Mouse (Mus musculus) myocyte (in vitro differentiated cells): ENCODE data around the gene Itga3. TPM values are rescaled to one million over a fixed set of nuclear protein-coding genes. Genes with fewer than 3 reads are reported as not detected.

ENCODE experiments used
- H3K27me3 ChIP-seq: one replicate; pipeline ENCODE4 v1.6.1; 2011; ENCODE audit not compliant: control insufficient read depth, insufficient read depth, insufficient read length
- H3K36me3 ChIP-seq: one replicate; pipeline ENCODE4 v1.6.1; 2011; ENCODE audit not compliant: control insufficient read depth, insufficient read depth
- H3K4me2 ChIP-seq: one replicate; pipeline ENCODE4 v1.6.1; 2011; ENCODE audit warnings: low read depth, control low read depth
- H3K4me3 ChIP-seq: one replicate; pipeline ENCODE4 v1.5.1; 2011; ENCODE audit warnings: mild to moderate bottlenecking, control low read depth, moderate library complexity
- H3K79me2 ChIP-seq: one replicate; pipeline ENCODE4 v1.6.1; 2011; ENCODE audit not compliant: control insufficient read depth, insufficient read depth
- H3ac ChIP-seq: one replicate; pipeline ENCODE4 v1.6.1; 2011; ENCODE audit not compliant: control insufficient read depth, insufficient read length
- CEBPB ChIP-seq: IDR thresholded peaks from 2 replicates; pipeline ENCODE4 v1.6.1; 2011; ENCODE audit warnings: mild to moderate bottlenecking, moderate library complexity; ENCODE audit not compliant: poor library complexity, insufficient read depth, severe bottlenecking
- E2F4 ChIP-seq: IDR thresholded peaks from one replicate; pipeline ENCODE4 v1.6.1; 2011; ENCODE audit warnings: mild to moderate bottlenecking, control low read depth, moderate library complexity; ENCODE audit not compliant: insufficient read depth
- MAX ChIP-seq: IDR thresholded peaks from one replicate; pipeline ENCODE4 v1.6.1; 2011; ENCODE audit warnings: low read depth, mild to moderate bottlenecking, control low read depth
- MYOD1 ChIP-seq, 3 experiments: IDR thresholded peaks; one replicate each; pipeline ENCODE4 v1.6.1; 2011; ENCODE audit warnings: control low read depth in 2 of 3, low read depth in 2 of 3, mild to moderate bottlenecking in 2 of 3, moderate library complexity in 1 of 3; ENCODE audit not compliant: insufficient read length in 2 of 3, control insufficient read depth in 1 of 3
- MYOG ChIP-seq, 3 experiments: IDR thresholded peaks; one replicate each; pipeline ENCODE4 v1.6.1; 2011; ENCODE audit warnings: control low read depth in 2 of 3, low read depth in 2 of 3, mild to moderate bottlenecking in 2 of 3; ENCODE audit not compliant: insufficient read length in 2 of 3, control insufficient read depth in 1 of 3, insufficient read depth in 1 of 3
- POLR2A ChIP-seq: IDR thresholded peaks from one replicate; pipeline ENCODE4 v1.6.1; 2011; ENCODE audit warnings: low read depth, mild to moderate bottlenecking, control low read depth, moderate library complexity; ENCODE audit not compliant: insufficient read length
- POLR2AphosphoS2 ChIP-seq: IDR thresholded peaks from one replicate; pipeline ENCODE4 v1.6.1; 2011; ENCODE audit warnings: low read depth, control low read depth; ENCODE audit not compliant: insufficient read length
- REST ChIP-seq: IDR thresholded peaks from one replicate; pipeline ENCODE4 v1.6.1; 2011; ENCODE audit warnings: mild to moderate bottlenecking, control low read depth, moderate library complexity; ENCODE audit not compliant: insufficient read depth, insufficient read length
- SRF ChIP-seq: IDR thresholded peaks from one replicate; pipeline ENCODE4 v1.6.1; 2011; ENCODE audit warnings: low read depth; ENCODE audit not compliant: control insufficient read depth, insufficient read length
- TCF12 ChIP-seq: IDR thresholded peaks from one replicate; pipeline ENCODE4 v1.6.1; 2011; ENCODE audit warnings: mild to moderate bottlenecking, control low read depth; ENCODE audit not compliant: poor library complexity, insufficient read depth, severe bottlenecking
- TCF3 ChIP-seq: IDR thresholded peaks from one replicate; pipeline ENCODE4 v1.6.1; 2011; ENCODE audit warnings: low read depth, control low read depth; ENCODE audit not compliant: insufficient read length
- USF1 ChIP-seq: IDR thresholded peaks from one replicate; pipeline ENCODE4 v1.6.1; 2011; ENCODE audit warnings: low read depth, mild to moderate bottlenecking, control low read depth, moderate library complexity
- polyA plus RNA-seq: library from polyadenylated mRNA; unstranded; fragments of >200 nt; fragmentation: generic; extraction: Trizol; gene quantifications from one replicate; pipeline ENCODE4 v1.2.1, GENCODE M21; 2012; ENCODE audit warnings: missing spikeins

The Itga3 gene
- polyA plus RNA-seq, 1 experiment: 19.9 TPM

DNA sequence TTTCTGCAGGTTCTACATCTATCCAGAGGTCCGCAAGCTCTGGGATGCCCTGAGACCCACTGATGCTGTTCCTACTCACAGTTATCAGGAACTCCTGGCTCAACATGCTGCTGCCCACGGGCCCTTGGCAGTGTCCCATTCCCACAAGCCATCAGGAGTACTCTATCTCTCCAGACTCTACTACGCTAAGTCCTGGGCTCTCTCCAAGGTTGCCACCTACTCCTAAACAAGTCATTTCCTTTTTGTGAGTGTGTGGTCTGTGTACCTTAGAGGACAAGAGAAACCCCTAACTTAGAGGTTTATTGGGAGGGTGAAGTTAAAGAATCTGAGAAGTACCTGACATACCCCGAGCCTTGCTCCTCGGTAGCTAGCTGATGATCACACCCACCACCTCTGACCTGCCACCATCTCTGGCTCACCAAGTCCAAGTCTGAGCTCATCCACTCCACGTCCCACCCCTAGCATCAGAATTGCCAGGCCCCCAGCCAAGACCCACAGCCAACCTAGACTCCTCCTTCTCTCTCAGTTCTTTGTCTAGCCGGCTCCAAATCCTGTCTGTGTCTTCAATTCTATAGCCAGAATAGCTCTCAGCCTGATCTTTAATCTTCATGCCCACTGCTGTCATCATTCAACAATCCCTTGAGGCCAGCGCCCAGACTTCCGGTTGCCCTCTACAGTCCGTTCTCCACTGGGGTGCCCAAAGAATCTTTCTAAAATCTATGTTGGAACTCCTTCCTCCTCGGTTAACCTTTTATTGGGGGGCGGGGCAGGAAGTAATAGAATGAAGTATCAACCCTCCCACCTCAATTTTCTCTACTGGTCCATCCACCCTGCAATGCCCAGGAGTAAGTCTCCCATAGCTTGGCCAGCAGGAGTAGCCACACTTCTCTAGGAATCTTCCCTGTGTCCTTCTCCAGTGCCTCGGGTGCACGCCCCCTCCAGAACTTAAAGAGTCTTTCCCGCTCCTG, 67.7 kb downstream of the Itga3 start:
- H3K4me3 ChIP-seq: peak overlapping the region; percentile 58
- H3K79me2 ChIP-seq: no peaks in the 10 kb centered on the region
- no peaks in the 10 kb centered on the region for H3K27me3 ChIP-seq
- TF ChIP-seq MYOG (IDR thresholded peaks at IDR 0.05; ENCODE audit: control insufficient read depth in 1 of 3, insufficient read depth in 1 of 3, insufficient read length in 2 of 3, low read depth in 2 of 3) (no peak), POLR2A (no peak), POLR2AphosphoS2 (peak; percentile 37), E2F4 (no peak)
- no peaks in the 10 kb centered on the region for H3K36me3 ChIP-seq
- peak overlapping the region; percentile 97 for H3K4me2 ChIP-seq
- peak overlapping the region; percentile 40 for H3ac ChIP-seq

DNA sequence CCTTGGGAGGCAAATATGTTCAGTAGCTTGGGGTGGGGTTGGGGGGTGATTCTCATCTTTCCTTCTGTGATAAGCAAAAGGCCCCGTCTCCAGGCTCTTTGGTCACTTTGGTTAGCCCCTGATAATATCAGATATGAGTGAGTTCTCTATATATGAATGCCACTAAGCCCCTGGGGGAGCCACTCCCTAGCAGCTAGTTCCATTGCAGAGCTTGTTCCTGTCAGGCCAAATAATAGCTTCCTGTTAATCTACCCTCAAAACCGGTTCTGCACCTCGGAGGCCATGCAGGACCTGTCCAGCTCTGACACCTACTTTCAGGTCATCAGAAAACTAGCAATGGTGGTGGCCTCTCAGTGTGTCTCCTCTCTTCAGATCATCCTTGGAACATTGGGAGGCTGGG, 69.2 kb downstream of the Itga3 start:
- H3K27me3 ChIP-seq: no peaks in the 10 kb centered on the region
- H3K4me3 ChIP-seq: no peak overlapping the region

DNA sequence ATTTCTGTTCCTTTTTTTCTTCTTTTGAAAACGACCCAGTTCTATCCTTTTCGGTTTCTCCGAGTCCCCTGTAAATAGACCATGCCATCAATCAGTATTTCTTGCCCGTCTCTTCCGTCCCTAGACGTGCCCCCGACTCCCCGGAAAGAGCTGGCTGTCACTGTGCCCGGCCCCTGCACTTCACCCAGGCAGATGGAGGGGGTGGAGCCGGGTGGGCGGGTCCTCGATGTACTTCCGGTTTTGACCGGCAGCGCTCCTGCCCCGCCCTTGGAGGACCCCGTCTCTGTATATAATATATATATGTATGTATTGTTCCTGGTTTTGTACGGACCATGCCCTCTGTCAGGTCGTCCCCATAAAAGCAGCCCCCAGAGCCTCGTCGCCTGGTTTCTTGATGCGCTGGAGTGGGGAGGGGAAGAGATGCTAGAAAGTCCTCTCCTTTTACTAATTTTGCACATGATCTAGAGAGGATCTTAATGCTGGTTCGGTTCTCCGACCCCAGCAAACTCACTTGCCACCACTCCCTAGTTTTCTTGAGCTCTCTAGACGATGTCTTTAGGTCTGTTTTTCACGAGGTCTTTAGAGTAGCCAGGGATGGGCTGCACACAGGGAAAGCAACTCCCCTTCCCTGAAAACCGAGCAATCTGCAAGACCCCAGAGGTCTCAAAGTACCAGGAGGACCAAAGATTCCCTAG, 69.9 kb downstream of the Itga3 start:
- Histone ChIP-seq H3K27me3 (no peaks in the 10 kb centered on the region), H3K36me3 (no peaks in the 10 kb centered on the region), H3K4me2 (peak overlapping the region; percentile 79), H3ac (no peak overlapping the region), H3K79me2 (no peaks in the 10 kb centered on the region), H3K4me3 (peak overlapping the region; percentile 12)
- no peak for TF ChIP-seq MYOG (IDR thresholded peaks at IDR 0.05; ENCODE audit: control insufficient read depth in 1 of 3, insufficient read depth in 1 of 3, insufficient read length in 2 of 3, low read depth in 2 of 3)
- TF ChIP-seq TCF3: no peak
- TF ChIP-seq USF1: no peak
- TF ChIP-seq E2F4: no peak
- peak; percentile 76 for TF ChIP-seq POLR2AphosphoS2
- TF ChIP-seq CEBPB: no peak
- no peak for TF ChIP-seq POLR2A

More for the DNA sequence above, 69.2 kb downstream of the Itga3 start:
- Histone ChIP-seq H3K36me3 (no peaks in the 10 kb centered on the region), H3ac (no peak overlapping the region), H3K79me2 (no peaks in the 10 kb centered on the region), H3K4me2 (no peak overlapping the region)
- TF ChIP-seq MYOD1 (IDR thresholded peaks at IDR 0.05; ENCODE audit: control insufficient read depth in 1 of 3, insufficient read length in 2 of 3, low read depth in 2 of 3) (no peak), USF1 (no peak), REST (no peak), TCF12 (no peak), SRF (no peak), E2F4 (no peak), MYOG (IDR thresholded peaks at IDR 0.05; ENCODE audit: control insufficient read depth in 1 of 3, insufficient read depth in 1 of 3, insufficient read length in 2 of 3, low read depth in 2 of 3) (no peak), CEBPB (no peak), MAX (no peak), POLR2A (no peak), POLR2AphosphoS2 (no peak), TCF3 (no peak)

DNA sequence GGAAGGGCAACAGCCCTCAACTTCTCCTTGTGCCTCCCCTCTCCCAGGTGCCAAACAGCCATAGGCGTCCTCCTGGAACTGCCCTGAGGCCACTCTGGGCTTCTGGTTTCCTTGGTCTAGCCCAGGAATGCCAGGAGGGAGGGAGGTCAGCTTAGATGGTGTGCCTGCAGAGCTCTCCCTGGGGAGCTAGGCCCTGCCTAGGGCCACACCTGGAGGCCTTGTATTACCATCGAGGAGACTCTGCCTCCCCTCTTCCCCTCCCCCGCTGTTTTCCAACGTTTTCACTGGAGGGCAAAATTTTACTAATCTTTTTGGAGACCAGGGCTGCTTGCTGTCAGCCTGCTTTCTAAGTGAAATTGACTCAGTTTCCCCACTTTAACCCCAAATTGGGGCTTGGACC, 70.6 kb downstream of the Itga3 start:
- H3K79me2 ChIP-seq: no peaks in the 10 kb centered on the region
- peak overlapping the region; percentile 12 for H3K4me3 ChIP-seq
- TF ChIP-seq POLR2AphosphoS2 (no peak), USF1 (no peak), MAX (no peak), MYOG (IDR thresholded peaks at IDR 0.05; ENCODE audit: control insufficient read depth in 1 of 3, insufficient read depth in 1 of 3, insufficient read length in 2 of 3, low read depth in 2 of 3) (no peak), MYOD1 (IDR thresholded peaks at IDR 0.05; ENCODE audit: control insufficient read depth in 1 of 3, insufficient read length in 2 of 3, low read depth in 2 of 3) (no peak)
- no peaks in the 10 kb centered on the region for H3K36me3 ChIP-seq
- H3K4me2 ChIP-seq: peak overlapping the region; percentile 79
- H3K27me3 ChIP-seq: no peaks in the 10 kb centered on the region
- H3ac ChIP-seq: no peak overlapping the region

DNA sequence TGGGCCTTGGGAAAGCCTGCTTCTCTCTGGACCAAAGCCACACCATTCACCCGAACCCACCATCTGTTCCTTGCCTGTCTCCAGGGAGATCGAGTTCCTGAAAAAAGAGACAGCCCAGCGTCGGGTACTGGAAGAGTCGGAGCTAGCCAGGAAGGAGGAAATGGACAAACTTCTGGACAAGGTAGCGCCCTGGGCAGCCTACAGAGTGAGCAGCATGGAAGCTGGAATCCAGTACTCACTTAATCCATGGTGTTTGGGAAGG, 71.7 kb downstream of the Itga3 start:
- no peaks in the 10 kb centered on the region for H3K36me3 ChIP-seq
- no peak overlapping the region for H3ac ChIP-seq

More for the DNA sequence above, 71.7 kb downstream of the Itga3 start:
- Histone ChIP-seq H3K4me3 (no peak overlapping the region), H3K27me3 (no peaks in the 10 kb centered on the region), H3K4me2 (peak overlapping the region; percentile 61), H3K79me2 (no peaks in the 10 kb centered on the region)
- TF ChIP-seq MYOD1 (IDR thresholded peaks at IDR 0.05; ENCODE audit: control insufficient read depth in 1 of 3, insufficient read length in 2 of 3, low read depth in 2 of 3) (peak in 2 of 3 experiments; percentile 27 to 35), MYOG (IDR thresholded peaks at IDR 0.05; ENCODE audit: control insufficient read depth in 1 of 3, insufficient read depth in 1 of 3, insufficient read length in 2 of 3, low read depth in 2 of 3) (peak in 1 of 3 experiments; percentile 12), TCF12 (no peak), E2F4 (no peak)
